Mouse (Mus musculus): ENCODE measurements around the gene C2cd5. TPM values are rescaled to one million over a fixed set of nuclear protein-coding genes. Genes with fewer than 3 reads are reported as not detected.
"Not testable (repeated sequence)": the region's sequence is repeated elsewhere in the genome, so short reads cannot be mapped to it uniquely, and the experiment has no call there.

Gene C2cd5
- total RNA-seq, 2 experiments from 2014 or later = 14.6 to 16.9 TPM

DNA sequence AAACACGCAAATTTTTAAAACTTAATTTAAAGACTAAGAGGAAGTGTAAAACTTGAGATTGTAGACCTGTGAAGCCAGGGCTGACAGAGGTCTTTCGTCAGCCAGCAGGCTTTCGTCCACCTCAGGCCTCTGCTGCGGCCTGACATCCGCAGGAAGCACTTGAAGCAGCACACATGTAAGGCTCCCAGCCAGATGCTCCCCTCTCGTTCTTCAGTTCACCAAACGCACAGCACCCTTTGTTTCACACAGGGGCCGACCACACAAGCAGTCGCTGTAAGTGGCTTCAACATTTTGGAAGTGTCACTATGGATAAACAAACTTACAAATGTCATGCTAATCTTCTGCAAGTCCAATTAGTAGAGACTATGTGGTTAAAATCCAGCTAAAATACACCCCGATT is 72.5 kb downstream of the C2cd5 start:
- DNase-seq = no peak
- intact Hi-C loops (cut with DNase I) = no loop called here

DNA sequence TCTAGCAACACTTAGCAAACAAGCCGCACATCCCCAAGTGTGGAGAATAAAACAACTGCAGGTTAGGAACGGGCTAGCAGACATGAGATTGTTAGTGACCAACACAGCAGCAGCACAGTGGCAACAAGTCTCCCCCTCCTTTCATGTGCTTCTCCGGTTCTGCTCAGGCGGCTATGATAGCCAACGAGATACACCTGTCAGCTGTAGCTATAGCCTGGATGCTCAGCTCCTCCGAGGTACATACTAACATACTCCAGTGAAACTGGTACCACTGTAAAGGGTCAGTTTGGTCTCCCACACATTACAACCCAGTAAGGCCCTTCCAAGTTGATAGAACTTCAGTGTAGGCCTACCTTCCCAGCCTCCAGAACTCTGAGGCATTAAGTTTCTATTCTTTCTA is 76.2 kb downstream of the C2cd5 start:
- intact Hi-C loops (cut with DNase I) = no loop called here
- DNase-seq = no peak

DNA sequence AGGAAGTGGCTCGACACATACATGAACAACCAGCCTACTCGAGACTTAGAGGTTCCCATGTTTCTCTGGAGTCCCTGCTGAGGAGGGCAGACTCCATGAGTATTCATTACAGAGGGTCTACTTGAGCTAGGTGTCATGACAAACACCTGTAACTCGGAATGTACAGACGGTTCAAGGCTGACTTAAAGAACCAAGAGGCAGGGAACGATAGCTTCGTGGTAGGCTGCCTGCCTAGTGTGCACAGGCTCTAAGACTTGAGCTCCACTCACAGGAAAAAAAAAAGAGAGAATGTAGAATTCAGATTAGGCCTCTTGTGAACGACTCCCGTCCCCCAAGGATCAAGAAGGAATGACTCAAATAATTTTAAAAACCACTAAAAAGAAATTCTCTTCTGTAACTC is 78.2 kb downstream of the C2cd5 start:
- intact Hi-C loops (cut with DNase I) = no loop called here
- no peak for DNase-seq

DNA sequence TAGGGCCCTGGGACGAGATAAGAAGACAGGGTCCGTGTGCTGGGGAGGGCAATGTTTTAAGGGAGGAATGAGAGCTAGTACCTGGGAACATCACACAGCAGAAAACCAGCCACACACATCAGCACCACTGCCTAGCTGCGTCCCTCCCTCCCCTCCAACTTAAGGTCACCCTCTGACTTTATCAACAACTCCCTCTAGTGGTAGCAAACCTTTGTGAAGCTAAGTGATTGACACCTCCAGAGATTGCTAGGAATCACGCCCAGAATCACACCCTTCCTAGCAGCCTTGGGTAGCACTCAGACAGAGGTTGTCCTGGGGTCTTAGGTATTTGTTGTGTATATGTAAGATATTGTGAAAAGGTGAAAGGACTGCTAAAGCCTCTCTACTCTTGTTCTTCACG is 79.3 kb downstream of the C2cd5 start:
- DNase-seq = no peak

DNA sequence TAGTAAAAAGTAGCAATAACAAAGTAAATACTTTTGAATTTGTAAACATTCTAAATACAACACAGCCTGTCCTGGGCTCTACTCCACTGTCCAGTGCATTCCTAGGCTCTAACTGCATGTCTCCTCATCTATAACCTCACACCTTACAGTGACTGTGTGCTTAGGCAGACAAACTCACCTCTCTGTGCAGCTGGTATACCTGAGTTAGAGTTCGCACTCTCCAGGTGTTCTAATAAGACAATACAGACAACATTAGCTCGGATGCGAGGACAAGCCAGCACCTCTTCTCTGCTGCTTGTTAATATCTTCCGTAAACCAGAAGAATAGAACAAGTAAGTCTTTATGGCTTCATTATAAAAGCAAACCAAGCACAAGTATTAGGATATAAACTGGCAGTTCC is 79.8 kb downstream of the C2cd5 start:
- no peak for DNase-seq
- intact Hi-C loops (cut with DNase I) = no loop called here

More for the DNA sequence above, 79.3 kb downstream of the C2cd5 start:
- intact Hi-C loops (cut with DNase I) = no loop called here

DNA sequence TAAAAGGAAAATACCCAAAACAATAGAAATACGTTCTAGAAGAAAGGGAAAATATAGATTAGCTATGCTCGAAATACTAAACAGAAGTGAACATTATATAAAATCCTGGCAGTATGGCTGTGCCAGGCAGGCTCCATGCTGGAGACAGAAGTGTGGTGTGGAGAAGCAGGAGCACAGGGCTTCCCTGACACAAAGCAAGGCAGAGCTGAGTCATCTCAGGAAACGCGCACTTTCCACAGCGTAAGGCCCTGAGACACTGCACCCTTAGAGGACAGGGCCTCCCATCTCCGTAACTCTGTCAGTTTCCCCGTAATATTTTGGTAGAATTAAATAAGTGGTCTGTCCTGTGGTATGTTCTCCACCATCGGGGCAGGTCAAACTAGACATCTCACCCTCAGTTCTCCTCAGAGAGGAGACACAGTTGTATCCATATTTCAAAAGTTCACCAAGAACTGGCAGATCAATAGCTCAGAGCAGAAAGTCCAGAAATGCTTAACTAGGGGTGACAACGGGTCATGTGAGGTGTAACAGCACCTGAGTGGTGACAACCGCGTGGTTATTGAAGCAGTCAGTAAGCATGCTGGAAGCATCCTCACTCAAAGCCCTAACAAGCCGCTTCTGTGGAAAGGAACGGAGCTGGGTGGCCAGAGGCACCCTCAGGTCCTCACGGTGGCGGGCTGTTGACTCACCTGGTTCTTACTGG is 87.3 kb downstream of the C2cd5 start:
- DNase-seq = no peak
- intact Hi-C loops (cut with DNase I) = no loop called here

DNA sequence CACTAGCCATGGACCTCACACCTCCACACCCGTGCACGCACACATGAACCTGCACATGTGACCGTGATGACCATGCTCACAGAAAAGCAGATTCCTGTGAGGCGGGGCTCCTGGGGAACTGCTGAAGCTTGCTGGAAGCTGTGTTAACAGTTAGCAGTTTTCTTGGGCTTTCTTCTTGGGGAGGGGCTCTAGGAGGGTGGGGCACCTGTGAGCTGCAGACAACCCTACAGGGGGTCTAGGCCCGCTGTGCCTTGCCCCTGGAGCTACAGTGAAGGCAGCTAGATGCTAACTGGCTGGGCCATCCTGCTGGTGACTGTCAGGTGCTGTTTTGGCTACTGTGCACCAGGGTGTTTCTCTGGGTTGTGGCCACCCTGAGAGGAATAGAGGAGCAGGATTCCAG is 91.1 kb downstream of the C2cd5 start:
- no peak for DNase-seq
- intact Hi-C loops (cut with DNase I) = no loop called here

DNA sequence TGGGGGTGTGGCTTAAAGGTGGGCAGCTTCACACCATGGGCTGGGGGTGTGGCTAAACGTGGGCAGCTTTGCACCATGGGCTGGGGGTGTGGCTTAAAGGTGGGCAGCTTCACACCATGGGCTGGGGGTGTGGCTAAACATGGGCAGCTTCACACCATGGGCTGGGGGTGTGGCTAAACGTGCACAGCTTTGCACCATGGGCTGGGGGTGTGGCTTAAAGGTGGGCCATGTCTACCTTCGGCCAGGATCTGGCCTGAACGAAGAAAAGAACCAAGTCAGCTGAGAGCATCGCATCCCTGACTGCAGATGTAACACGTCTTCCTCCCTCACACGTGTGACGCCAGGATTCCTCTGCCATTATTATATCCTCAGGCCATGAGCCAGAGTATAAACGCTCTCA is 94.7 kb downstream of the C2cd5 start:
- DNase-seq; intact Hi-C loops (cut with DNase I): not testable (repeated sequence)

DNA sequence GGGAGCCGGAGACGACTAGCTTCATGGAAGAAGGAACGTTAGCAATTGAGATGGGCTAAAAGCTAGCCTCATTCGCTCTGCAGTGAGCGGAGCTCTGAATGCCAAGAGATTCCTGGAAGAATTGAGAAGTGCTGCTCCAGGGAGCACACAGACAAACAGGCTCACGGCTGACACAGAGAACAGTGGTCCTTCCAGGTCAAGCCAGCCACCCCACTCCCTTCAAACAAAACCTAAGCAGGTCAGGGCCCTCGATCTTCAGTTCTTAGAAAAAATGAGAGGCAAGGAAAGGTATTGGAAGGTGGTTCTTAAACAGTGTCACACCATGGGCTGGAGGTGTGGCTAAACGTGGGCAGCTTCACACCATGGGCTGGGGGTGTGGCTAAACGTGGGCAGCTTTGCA is 95.1 kb downstream of the C2cd5 start:
- no peak for DNase-seq
- intact Hi-C loops (cut with DNase I) = no loop called here

DNA sequence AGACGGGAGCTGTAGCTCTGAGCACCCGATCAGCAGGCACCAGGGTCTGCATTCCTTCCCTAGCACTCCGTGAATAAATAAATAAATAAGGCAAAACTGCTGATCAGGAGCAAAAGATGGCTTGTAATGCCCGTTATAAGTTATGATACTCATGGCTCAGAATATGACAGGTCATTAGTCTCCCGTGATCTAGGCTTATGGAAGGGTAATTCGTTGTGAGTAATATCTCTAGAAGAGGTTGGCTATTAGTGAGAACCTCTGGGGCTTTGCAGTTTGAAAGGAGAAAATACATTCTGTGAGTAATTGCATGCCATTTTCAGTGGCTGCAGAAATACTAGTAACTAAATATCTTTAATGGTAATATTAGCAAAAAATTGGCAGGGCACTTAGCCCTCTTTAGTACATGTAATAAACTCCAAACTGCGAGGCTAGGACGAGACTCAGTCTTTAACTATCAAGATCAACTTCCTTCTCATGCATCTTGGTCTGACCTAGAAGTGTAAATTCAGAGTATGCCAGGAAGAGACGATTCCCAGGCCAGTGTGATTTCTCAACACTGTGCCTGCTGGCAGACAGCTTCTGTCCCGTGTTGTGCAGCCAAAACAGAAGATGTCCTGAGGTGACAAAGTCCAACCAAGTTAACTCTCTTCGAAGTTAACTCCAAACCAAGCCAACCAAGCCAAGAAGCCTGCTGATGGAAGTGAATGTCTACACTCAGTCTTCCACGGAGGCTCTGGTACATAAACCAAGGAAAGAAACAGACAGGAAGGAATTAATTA is 101.5 kb downstream of the C2cd5 start:
- DNase-seq = peak; percentile 16 to 17
- intact Hi-C loops (cut with DNase I) = no loop called here

DNA sequence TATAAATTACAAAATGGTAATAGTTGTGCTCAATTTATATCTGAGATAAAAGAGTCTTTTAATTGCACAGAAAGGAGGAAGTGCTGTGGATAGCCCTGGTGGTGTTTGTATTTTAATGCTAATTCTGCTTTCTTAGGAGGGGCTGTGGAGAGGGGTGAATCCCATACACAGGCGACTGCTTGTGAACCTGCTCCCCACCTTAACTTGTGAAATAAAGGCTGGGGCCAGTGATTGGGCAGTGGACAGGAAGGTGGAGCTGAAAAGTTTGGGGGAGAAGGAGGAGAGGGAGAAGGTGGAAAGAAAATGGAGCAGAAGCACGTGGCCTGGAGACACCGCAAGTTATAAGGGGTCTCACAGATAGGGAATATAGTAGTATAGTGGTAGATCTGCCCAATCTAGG is 103.1 kb downstream of the C2cd5 start:
- intact Hi-C loops (cut with DNase I) = no loop called here
- no peak for DNase-seq

DNA sequence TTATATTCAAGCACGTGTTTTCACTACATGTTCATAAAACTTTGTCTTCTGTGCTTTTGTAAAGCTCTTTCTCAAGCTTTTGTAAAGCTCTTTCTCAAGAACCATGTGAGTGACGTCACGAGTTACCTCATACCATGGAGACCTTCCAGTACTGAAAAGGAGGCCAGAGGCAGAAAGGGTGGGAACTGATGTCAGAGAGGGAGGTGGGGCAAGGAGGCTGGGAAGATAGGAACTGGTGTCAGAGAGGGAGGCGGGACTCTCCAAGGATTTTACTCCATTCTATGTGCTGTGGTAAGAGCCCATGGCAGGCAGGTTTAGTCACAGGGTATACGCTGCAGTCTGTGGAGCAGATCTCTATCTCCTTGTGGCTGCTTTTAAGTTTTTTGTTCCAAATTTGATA is 104.4 kb downstream of the C2cd5 start:
- intact Hi-C loops (cut with DNase I) = no loop called here
- DNase-seq = peak; percentile 36 to 46

DNA sequence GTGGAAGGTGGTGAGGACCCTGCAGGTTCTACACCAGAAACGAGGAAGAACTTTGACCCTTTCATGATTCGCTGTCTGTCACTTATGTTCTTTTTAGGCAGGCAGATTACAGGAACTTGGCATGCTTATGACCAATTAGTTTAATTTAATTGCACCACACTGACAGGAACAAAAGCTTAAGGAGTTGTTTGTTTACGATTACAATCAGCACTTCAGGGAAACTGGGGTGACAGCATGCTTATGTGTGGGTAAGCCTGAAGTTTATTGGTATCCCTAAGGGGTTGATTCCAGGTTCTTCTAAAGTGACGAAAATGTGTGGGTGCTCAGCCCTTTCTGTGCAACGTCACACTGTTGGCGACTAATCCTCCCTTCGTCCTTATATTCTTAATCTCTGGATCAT is 105.1 kb downstream of the C2cd5 start:
- no peak for DNase-seq
- intact Hi-C loops (cut with DNase I) = no loop called here

DNA sequence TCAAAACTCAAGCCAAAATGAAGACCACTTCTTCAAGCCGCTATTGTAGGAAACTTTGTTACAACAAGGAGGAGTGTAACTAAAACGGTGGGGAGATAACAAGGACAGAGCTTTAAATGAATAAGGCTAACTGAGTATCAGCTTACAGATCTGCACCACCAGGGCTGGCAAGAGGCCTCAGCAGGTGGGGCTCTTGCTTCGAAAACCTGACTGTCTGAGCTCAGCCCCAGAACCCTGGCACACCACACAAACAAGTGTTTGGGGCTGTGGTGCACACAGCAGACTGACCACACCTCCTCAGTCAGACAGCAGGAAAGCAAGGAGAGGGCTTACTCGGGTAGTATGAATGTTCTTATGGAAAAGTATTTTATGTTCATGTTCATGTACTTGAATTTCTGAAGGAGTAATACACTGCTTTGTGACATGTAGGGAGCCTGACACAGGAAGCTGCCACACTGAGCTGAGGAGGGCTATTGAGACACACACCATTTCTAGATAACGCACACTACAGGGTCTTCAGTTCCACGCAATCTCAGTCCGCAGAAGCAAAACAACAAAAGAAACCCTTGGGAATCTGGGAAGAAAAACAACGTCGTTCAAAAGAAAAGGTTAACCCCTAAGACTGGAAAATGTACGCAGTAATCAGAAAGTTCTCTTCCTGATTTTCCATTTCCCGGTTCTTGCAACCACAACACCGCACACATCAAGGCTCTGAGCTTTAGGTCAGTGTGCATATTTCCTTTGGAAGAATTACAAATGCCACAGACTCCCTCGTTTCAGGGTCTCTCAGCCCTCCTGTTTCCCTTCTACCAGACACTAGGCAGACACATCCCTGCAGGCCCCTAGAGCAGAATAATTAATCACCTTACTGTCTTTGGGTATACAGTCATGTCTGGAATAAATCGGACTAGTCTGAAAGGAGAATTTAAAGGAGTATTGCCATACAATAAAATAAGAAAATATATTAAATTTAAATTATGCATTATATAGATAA is 105.9 kb downstream of the C2cd5 start:
- no peak for DNase-seq
- intact Hi-C loops (cut with DNase I) = no loop called here

DNA sequence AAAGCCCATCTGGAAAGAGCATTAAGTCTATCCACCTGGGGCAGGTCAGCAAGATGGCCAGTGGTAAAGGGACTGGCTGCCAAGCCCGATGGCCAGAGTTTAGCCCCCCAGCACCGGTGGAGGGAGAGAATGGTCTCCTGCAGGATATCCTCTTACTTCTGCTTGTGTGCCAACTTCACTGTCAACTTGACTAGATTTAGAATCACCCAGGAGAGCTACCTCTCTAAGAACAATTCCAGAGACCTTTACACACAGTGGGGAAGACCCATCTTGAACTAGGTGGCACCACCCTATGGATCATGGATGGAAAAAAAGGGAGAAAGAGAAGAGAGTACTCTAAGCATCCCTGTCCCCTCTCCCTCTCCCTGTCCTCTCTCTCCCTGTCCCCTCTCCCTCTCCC is 107.0 kb downstream of the C2cd5 start:
- intact Hi-C loops (cut with DNase I) = no loop called here
- DNase-seq = no peak

DNA sequence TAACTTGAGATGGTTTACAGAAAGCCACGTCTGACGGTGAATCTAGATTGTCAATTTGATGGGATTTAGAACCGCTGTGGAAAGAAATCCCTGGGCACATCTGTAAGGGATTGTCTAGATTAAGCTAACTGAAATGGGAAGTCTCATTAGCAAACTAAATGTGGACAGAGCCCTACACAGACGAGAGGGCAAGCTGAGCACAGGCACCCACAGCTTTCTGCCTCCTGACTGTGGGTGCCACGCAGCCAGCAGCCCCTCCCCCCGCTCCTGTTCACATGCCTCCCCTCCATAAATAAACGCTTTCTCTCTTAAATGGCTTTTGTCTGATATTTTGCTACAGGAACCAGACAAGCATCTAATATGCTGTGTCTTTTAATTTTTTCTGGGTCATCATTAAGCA is 107.8 kb downstream of the C2cd5 start:
- DNase-seq = no peak
- intact Hi-C loops (cut with DNase I) = no loop called here

DNA sequence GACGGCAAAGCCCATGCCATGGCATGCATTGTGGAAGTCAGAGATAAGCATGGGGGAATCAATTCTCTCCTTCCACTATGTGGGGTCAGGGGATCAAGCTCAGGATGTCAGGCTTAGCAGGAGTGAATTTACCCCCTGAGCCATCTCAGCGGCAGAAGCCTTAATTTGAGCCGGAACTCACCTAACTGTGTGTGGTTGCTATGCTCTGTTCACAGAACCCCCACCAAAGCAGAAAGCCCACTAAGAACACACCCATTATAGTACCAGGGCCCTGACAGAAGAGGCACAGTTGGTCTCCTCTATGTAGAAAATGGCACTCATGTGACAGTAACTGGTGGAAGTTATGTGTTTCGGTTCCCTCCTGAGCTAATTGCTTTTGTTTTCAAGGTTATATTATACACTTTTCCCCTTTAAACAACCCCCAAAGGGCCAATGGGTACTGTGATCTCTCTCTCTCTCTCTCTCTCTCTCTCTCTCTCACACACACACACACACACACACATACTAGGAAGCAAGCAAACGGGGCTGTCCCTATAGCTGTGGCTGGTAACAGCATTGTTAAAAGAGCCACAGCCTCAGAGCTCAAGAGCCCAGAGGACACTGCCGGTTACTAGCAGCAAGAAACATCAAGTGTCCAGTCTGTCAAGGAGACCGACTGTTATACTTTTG is 108.4 kb downstream of the C2cd5 start:
- no peak for DNase-seq
- intact Hi-C loops (cut with DNase I) = no loop called here

DNA sequence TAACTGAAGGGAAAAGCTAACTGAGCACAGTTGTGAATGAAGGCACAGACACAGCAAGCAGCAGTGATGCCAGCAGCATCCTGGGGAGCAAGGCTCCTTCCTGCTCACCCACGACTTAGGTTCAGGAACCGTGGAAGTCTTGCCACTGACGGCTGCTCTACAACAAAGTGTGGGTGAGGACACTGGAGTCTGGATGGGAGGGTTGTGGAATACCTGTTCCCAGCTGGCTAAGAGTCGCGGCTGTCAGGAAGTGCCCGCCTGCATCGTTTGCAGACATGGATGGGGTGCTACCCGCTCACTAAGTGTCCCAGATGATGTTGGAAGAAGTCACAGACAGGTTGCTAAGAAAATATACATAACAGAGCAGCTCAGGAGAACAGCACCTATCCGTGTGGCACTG is 109.4 kb downstream of the C2cd5 start:
- intact Hi-C loops (cut with DNase I) = no loop called here
- DNase-seq = no peak

DNA sequence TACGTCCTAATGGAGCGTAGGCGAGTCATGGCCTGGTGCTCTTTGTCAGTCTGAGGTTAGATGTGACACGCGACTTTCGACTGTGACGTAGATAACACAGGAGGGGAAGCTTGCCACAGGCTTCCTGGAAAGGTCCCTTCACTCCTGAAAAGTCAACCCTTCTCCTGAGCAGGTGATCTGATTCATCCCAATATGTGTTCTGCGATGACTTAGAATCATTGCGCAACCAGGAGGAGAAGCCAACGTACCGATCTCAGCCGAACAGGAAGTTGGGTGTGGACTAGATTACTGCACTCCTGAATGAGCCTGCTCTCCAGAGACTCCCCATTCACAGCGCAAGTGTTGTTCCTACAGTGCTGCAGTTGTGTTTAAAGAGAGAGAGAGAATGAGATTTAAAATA is 110.4 kb downstream of the C2cd5 start:
- no peak for DNase-seq
- intact Hi-C loops (cut with DNase I) = no loop called here

DNA sequence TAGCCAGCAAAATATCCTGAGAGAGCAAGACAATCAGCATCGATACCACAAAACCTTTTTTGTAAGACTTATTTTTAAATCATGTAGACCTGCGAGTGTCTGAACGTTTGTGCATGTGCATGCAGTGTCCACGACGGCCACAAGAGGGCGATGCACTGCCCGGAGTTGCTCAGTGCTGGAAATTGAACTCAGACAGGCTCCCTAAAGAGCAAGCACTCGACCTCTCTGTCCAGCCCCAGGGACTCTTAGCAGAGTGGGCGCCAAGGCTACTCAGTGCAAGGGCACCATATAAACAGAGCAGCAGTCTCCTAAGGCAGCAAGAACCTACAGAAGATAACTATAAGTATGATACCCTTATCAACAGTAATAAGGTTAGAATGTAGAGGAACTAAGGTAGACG is 111.2 kb downstream of the C2cd5 start:
- intact Hi-C loops (cut with DNase I) = loop anchor here (1.0 kb wide), 1 partner anchor 187 kb away; no protein-coding TSS in a partner anchor
- peak; percentile 62 to 74 for DNase-seq

DNA sequence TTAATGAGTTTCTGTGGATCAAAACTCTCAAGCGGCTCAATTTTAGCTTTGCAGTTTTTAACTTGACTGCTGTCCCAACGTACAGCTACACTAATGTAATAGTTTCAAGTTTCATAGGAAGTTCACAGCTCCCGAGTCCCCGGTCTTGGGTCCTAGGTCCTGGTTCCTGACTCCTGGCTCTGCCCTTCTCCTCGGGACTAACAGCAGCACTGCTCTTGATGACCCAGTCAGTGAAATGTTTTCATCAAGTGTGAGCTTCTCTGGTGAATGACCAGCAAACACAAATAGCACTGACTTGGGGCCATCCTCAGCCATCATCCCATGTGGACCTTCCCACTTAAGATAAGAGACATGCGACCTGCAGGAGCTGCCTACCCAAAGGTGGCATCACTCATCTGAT is 111.7 kb downstream of the C2cd5 start:
- no peak for DNase-seq
- intact Hi-C loops (cut with DNase I) = loop anchor here (1.0 kb wide), 1 partner anchor 187 kb away; no protein-coding TSS in a partner anchor
